Mouse (Mus musculus) lung, postnatal 36 days (tissue): ENCODE data around the gene Cdyl.

ENCODE experiments used
- DNase-seq: peaks from one replicate; pipeline ENCODE4 v3.0.0; 2022; ENCODE audit warnings: mixed read lengths

The Cdyl gene

GRCm38 (mm10) chr13:35845306-35845705 lies 185.7 kb downstream of the Cdyl start:
- no peak for DNase-seq

DNA sequence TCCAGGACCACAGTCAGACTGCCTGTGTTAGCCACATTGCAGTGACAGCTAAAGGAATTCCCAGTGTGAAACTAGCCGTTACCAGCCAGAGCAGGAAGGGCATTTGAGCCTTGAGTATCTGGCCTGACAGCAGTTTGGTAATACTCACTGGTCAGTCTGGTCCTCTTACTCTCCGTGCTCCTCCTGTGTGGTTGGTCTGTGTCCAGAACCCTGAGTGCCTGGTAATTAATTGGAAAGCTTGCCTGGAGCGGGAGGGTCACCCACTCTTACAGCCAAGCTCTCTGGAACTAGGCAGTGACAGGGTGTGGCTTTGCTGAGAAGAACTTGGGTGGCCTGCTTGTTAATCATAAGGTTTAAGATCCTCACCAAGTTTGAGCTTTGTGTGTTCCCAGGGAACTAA lies 189.1 kb downstream of the Cdyl start:
- DNase-seq: peak; percentile 47

DNA sequence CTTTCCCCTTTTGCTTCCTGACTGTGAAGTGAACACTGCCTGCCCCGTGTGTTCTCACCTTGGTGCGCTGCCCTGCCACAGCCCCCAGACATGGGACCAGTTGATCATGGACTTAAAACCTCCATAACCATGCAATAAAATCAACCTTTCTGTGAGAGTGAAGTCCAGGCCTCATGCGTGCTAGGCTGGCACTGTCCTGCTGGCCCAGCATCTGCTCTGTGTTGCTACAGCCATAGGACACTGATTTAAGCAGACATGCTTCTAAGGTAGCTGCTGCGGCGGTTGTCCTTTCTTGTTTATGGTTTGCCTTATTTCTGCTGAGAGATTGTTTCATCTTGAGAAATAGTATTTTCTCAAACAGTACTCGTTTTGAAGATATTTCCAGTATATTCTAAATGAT lies 191.9 kb downstream of the Cdyl start:
- DNase-seq: no peak

- DNase-seq: no peak
Observed at GRCm38 (mm10) chr13:35852851-35853575, 193.4 kb downstream of the Cdyl start.

GRCm38 (mm10) chr13:35857486-35857885 lies 197.9 kb downstream of the Cdyl start:
- DNase-seq: no peak

- no peak for DNase-seq
Observed at GRCm38 (mm10) chr13:35860916-35861315, 201.3 kb downstream of the Cdyl start.

GRCm38 (mm10) chr13:35870659-35871058 lies 211.0 kb downstream of the Cdyl start:
- DNase-seq: no peak

- peak; percentile 19 for DNase-seq
Observed at GRCm38 (mm10) chr13:35871107-35871506, 211.5 kb downstream of the Cdyl start.

DNA sequence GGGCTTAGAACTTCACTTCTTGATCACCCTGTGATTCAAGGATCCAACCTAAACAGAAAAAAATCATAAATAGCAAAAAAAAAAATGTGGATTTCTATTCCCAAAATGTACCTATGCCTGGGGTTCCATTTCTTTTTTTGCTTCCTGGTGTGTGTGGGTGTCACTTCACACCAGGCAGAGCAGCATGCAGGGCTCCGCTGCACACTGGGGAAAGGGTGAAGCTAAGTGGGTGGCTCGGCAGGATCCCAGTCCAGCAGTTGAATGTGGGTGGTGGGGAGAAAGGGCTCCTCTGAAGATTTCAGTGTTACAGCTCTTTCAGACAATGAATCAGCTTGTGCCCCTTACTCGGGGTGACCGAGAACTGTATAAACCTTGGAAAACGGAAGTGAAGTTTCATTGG lies 215.8 kb downstream of the Cdyl start:
- no peak for DNase-seq

DNA sequence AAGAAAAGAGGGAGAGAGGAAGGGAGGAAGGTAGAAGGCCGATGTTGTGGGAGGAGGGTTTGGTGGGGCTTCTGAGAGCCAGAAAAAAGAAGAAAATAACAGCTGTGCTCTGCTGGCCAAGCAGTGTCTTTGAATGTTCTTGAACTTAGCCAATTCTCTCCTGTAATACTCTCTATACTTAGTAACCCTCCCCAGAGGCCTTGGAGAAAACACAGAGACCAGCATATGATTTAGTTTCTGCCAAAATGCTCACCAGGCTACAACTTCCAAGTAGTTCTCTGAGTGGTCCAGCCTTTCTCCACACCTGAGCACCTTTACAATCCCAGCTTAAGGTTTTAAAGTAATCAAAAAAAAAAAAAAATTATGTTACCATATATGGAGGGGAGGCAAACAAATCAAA lies 218.6 kb downstream of the Cdyl start:
- no peak for DNase-seq

GRCm38 (mm10) chr13:35879068-35879467 lies 219.4 kb downstream of the Cdyl start:
- no peak for DNase-seq

DNA sequence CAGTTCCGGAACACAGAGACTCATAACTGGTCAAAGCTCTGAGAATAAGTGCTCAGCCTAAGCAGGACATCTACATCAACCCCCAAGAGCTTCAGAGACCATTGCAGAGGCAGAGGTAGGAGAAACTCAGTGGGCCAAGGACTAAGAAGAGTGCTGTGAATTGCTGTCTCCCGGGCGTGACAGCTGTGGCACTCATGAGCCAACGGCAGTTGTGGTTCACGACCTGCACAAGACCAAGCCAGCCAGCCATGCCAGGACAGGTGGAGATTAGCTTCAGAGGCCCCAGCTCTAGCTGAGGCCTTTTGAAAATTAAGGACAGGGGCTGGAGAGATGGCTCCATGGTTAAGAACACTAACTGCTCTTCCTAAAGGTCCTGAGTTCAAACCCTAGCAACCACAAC lies 219.9 kb downstream of the Cdyl start:
- DNase-seq: no peak

- no peak for DNase-seq
Observed at GRCm38 (mm10) chr13:35880555-35881046, 221.0 kb downstream of the Cdyl start.

GRCm38 (mm10) chr13:35886121-35886725 lies 226.6 kb downstream of the Cdyl start:
- DNase-seq: peak; percentile 74

- DNase-seq: no peak
Observed at GRCm38 (mm10) chr13:35892866-35893265, 233.2 kb downstream of the Cdyl start.

GRCm38 (mm10) chr13:35905378-35905777 lies 245.7 kb downstream of the Cdyl start:
- DNase-seq: no peak

- DNase-seq: peak; percentile 97
Observed at GRCm38 (mm10) chr13:35905879-35906481, 246.3 kb downstream of the Cdyl start, which contains the start of gene Rpp40. Rpp40 (minus strand) TSS chr13:35906359.

GRCm38 (mm10) chr13:35911476-35911875 lies 251.8 kb downstream of the Cdyl start:
- no peak for DNase-seq
